Mouse (Mus musculus) fat pad, adult 2 months (tissue): Measurements from ENCODE around the gene Psmb3.
"Not testable (repeated sequence)": the region's sequence is repeated elsewhere in the genome, so short reads cannot be mapped to it uniquely, and the experiment has no call there.

Experiments
- DNase-seq: peaks from one replicate; pipeline ENCODE4 v3.0.0-alpha.2; 2011; ENCODE audit warnings: low read depth, low spot score; ENCODE audit errors: extremely low read depth

Gene Psmb3

GRCm38 (mm10) chr11:97714784-97715760, 11.9 kb downstream of the Psmb3 start:
- DNase-seq = no peak

DNA sequence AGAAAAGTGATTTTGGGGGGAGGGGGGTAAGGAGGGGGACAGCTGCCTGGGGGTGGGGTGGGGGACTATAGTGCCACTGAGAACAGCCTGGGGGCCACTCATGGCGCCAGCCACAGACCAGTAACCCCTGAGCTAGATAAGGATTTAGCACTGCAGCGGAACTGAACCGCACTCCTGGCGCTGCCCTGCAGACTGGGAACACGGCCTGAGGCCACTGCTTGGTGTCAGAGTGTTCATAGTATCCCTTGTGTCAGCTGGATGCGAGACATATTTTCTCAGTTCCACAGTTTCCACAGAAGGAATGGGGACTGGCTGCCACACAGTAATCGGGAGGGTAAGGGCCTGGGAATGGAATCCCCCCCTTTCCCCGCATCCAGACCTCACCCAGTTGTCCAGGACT, 12.8 kb downstream of the Psmb3 start:
- DNase-seq = no peak

GRCm38 (mm10) chr11:97717369-97718280, 14.4 kb downstream of the Psmb3 start:
- DNase-seq = no peak

- DNase-seq = no peak
Observed at GRCm38 (mm10) chr11:97718281-97718860, 15.2 kb downstream of the Psmb3 start.

DNA sequence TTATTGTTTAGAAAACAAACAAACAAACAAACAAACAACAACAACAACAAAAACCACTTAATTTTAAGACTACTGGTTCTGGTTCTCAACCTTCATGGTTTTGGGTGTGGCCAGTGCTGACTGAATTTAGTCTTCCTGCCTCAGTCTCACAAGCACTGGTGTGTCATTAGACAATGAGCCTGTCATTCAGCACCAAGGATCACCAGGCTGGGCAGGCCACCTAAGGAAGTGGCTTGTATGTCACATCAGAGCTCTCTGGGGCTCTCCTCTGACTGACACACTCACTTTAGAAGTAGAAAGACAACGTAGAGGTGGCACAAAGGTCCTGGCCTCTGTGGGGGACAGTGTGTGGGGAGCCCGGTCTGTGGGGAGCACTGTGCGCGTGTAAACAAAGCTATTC, 15.8 kb downstream of the Psmb3 start:
- DNase-seq = no peak

- no peak for DNase-seq
Observed at GRCm38 (mm10) chr11:97721338-97721737, 18.1 kb downstream of the Psmb3 start.

DNA sequence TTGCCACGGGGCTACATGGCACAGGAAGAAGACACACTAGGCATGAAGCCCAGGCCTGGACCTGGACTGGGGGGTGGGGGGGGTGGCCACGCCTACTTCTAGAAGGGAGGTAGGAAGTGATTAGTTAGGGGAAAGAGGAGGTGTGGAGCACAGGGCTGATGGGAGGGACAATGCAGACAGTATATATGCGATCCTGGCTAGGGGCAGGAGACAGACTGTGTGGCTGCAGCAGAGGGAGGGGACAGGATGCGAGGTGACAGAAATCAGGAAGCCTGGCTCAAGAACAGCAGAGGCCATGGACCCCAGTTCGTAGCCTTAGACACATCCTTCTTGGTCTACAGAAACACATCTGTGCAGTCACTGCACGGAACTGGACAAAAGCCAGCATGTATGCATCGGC, 20.5 kb downstream of the Psmb3 start:
- DNase-seq = no peak

GRCm38 (mm10) chr11:97728311-97728710, 25.1 kb downstream of the Psmb3 start:
- no peak for DNase-seq

DNA sequence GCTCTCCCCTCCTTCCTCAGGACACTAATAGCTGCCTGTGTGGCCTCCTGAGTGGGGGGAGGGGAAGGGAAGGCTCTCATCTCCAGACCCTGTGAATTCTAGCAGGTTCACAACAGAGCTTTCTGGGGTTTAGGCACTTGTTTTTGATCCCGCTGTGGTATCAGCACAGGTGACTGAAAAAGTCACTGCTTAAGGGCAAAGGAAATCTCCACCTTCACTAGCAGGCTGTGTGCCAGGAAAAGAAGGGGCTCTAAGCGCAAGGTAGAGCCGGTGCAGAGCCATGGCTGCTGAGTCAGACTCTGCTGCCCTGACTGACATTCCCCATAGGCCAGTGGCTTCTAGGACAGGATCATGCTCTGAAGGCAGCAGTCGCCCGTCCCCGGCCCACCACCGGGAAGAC, 25.5 kb downstream of the Psmb3 start:
- DNase-seq = no peak

- DNase-seq = no peak
Observed at GRCm38 (mm10) chr11:97733689-97734088, 30.5 kb downstream of the Psmb3 start.

- not testable (repeated sequence) for DNase-seq
Observed at GRCm38 (mm10) chr11:97734810-97735209, 31.6 kb downstream of the Psmb3 start.

DNA sequence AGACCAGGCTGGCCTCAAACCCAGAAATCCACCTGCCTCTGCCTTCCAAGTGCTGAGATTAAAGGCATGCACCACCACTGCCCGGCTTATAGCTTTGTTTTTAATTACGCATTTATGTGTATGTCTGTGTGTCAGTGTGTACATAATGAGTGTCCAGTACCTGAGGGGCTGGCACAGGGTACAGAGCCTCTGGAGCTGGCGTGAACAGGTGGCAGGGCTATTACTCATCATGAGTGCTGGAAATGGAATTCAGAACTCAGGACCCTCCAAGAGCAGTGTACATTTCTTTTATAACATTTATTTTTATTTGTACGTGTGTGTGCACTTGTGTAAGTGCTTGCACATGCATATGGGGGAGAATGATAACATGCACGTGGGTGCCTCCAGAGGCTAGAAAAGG, 33.4 kb downstream of the Psmb3 start:
- DNase-seq = no peak

DNA sequence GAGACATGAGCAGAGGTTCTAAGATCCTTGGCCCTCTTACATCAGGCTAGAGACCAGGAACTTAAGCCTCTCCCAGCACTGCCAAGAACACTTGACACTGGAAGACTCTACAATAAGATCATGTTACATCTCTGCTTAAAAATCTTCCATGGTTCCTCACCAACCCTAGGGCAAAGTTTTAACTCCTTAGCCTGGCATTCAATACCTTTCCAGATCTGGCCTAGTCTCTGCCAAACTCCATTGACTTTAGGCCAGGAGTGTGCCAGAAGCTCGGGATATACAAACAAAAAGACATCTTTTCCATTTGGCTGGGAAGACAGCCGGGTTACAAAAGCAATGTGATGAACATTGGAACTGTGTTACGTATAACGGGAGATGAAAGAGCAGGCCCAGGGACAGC, 34.4 kb downstream of the Psmb3 start:
- DNase-seq = peak; percentile 98

- DNase-seq = no peak
Observed at GRCm38 (mm10) chr11:97738703-97739102, 35.5 kb downstream of the Psmb3 start.

DNA sequence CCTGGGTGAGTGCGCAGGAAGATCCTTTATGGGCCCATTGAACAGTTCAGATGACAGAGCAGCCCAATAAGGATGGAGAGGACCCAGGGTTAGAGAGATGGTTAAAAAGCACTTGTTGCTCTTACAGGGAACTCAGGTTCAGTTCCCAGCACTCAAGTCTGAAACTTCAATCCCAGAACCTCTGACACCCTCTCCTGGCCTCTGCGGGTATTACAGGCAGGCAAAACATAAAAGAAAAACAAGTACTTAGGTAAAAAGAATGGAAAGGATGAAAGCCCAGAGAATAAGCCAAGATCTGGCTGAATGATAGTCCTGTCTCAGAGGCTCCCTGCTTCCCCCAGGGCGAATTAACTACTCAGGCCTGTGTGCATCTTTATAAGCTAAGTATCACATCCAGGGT, 36.0 kb downstream of the Psmb3 start:
- no peak for DNase-seq

GRCm38 (mm10) chr11:97740190-97740589, 37.0 kb downstream of the Psmb3 start:
- no peak for DNase-seq

- DNase-seq = no peak
Observed at GRCm38 (mm10) chr11:97742157-97742556, 39.0 kb downstream of the Psmb3 start.

DNA sequence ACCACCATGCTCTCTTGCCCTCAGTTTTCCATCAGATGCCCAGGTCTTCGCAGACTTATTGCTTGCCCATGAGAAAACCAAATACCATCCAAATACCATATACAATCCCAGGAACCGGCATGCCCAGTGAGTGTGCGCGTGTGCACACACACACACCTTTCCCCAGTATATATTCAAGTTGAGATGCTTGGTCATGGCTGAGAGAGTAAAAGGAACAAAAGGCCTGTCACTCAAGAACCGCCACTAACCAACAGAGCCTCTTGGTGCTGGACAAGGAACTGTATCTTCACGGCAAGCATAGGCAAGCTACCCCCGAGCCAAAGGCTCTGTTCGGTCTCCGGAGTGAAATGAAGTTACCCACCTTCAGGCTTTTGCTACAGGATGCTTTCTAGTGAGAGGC, 39.4 kb downstream of the Psmb3 start:
- DNase-seq = no peak

DNA sequence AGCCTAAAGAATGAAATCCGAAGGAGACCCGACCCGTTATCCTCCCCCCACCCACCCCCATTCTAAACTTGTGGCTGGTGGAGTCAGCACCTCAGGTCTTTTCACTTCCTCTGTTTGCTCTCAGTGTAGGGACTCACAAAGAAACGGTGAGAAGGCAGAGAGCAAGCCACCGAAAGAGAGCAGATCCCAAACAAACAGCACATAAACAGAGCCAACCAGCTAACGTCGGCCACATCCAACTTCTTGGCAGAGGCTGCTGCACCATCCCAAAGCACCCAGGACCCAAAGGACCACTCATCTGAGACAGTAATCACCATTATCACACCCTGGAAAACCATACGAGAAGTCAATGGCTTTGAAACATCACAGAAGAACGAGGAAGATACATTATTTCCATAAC, 40.2 kb downstream of the Psmb3 start:
- no peak for DNase-seq

DNA sequence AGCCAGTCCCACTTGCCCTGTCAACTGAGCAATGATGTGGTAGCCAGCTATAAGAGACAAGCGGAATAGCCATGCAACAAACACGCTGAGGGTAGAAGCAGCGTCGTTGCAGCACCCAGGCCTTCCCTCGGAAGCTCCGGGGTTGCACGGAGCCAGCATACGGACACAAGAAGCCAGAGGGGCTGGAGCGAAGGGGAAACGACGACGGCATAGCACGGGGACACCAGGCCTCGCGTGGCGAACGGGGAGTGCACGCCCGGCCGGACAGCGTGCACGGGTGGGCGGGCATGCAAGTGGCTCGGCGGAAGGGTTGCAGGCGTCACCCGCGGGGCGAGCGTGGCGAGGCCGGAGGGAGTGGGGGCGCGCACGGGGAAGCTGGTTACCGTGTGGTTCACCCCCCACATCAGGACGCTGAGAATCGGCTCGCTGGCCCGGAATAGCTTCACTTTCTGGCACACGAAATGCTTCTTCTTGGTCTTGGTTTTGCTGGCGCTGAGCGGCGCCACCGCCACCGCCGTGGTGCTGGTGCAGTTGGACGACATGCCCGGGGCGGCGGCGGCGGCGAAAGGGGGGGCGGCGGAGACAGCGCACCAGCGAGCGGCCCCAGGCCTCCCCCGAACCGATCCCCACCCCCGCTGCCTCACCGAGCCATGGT, 41.0 kb downstream of the Psmb3 start, which contains the start of gene Pip4k2b:
Pip4k2b (minus strand) TSS at position 642 of the 655 bp plus-strand sequence.
- no peak for DNase-seq
